Mouse (Mus musculus): ENCODE measurements at regions not wholly inside any gene's neighbourhood (a gene's known extent, or its start where the extent isn't known, plus 50 kb on each side); places are given as distances from the start of the nearest gene placed in this dataset.

DNA sequence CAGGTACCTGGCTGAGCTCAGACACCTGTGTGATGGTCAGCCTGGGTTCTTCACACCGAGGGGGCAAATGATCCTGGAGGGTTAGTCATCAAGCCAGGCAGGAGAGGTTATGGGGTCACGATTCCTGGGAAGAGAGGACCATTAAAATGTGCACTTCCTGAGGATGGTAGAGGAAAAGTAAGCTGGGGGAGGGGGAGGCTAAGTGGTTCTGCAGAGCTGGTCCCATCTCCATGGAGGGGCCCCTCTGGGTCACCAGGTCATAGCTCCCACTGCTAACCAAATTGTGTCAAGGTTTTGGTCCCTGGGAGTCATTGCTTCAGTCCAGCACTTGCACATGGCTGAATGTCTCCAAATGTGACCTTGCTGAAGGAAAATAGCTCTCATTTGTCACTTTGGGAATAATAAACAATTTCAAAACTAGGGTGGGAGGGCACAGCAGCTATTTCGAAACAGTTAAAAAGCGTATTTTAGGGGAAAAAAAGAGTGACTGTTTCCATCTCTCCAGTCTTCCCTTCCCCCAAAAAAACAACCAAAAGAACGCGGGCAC, 395.5 kb downstream of the Wdr11 start:
- Histone ChIP-seq H3K9me3 (no peaks in the 10 kb centered on the region), H3K27ac (no peak overlapping the region; the same call in 1 of the 2 replicates), H3K4me3 (no peak overlapping the region), H3K27me3 (ENCODE audit: insufficient read depth, poor library complexity, severe bottlenecking) (no peaks in the 10 kb centered on the region), H3K4me1 (peaks cover 59% of the 10 kb centered on the region), H3K36me3 (no peaks in the 10 kb centered on the region)
- DNase-seq (ENCODE audit: low spot score) = no peak
- 56% methylated on average over 6 of the region's 6 CpGs for WGBS

DNA sequence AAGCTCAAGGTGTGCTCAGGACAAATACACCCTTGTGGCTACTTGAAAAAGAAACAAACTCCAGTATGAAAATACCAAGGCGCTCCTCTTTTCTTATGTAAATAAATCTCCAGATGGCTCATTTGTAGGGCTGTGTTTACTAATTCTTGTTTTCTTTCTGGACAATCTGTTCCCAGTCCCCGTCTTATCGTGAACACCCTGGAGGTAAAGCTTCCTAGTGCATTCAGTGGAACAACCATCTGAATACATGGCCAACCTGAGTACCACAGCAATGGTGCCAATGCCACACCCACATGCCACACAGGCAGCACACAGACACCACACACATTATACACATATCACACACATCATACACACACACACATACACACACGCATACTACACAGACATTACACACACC, 396.1 kb downstream of the Wdr11 start:
- 76% methylated on average over 4 of the region's 4 CpGs for WGBS

DNA sequence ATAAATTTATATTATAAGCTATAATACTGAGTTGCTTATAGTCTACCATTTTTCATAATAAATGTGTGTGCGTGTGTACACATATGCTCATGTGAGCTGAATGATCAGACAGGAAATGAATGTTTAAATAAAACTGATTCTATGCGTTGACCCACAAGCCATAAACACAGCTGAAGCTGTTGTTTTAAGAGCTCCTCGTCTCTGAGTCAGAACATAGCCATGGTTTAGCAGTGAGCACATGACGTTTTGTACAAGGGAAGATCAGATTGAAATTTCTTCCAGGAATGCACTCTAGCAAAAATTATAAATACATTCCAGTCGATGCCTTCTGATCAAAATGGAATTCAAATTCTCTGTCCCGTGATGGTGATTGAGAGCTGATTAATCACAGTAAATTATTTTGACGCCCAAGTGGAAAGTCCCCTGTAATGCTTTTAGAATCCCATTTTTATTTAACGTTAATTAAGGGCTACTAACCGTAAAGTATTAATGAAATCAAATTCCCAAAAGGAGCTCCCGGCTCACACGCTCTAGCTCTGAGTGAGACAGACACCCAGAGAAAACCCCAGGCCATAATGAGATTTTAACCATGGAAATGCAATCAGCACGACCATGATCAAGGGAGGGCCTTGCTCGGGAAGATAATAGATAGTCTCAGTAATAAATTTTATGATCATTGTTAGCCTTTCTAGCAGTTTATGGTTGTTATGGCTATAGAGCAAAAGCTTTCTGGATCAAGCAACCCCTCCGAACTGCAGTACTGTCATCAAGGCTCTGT, 402.0 kb downstream of the Wdr11 start:
- no peaks in the 10 kb centered on the region for H3K36me3 ChIP-seq
- WGBS = 81% methylated on average over 14 of the region's 14 CpGs
- no peak overlapping the region for H3K4me3 ChIP-seq
- no peaks in the 10 kb centered on the region for H3K9me3 ChIP-seq
- no peaks in the 10 kb centered on the region for H3K27me3 ChIP-seq (ENCODE audit: insufficient read depth, poor library complexity, severe bottlenecking)
- 0 out of 2 replicates have a peak, but pooled peaks cover 11% of the 10 kb centered on the region for H3K4me1 ChIP-seq
- no peak overlapping the region for H3K27ac ChIP-seq
- no peak for DNase-seq (ENCODE audit: low spot score)

More for the DNA sequence above, 396.1 kb downstream of the Wdr11 start:
- no peak overlapping the region for H3K27ac ChIP-seq
- no peaks in the 10 kb centered on the region for H3K9me3 ChIP-seq
- no peaks in the 10 kb centered on the region for H3K27me3 ChIP-seq (ENCODE audit: insufficient read depth, poor library complexity, severe bottlenecking)
- no peak for DNase-seq (ENCODE audit: low spot score)
- H3K36me3 ChIP-seq = no peaks in the 10 kb centered on the region
- peaks cover 54% of the 10 kb centered on the region for H3K4me1 ChIP-seq
- no peak overlapping the region for H3K4me3 ChIP-seq

DNA sequence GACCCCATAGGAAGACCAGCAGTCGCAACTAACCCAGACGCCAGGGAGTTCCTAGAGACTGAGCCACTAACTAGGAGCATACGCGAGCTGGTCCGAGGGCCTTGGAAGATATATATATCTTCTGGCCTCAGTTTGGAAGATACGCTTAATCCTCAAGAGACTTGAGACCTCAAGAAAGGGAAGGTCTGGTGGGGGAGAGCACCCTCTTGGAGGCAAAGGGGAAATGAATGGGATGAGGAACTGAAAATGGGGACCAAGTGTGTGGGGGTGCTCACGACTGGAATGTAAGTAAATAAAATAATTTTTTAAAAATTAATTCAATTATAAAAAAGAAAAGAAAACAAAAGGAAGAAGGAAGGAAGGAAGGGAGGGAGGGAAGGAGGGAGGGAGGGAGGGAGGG, 403.9 kb downstream of the Wdr11 start:
- Histone ChIP-seq H3K4me1 (peaks cover 18% of the 10 kb centered on the region; the same call in 1 of the 2 replicates), H3K4me3 (no peak overlapping the region), H3K27ac (no peak overlapping the region), H3K9me3 (no peaks in the 10 kb centered on the region), H3K27me3 (ENCODE audit: insufficient read depth, poor library complexity, severe bottlenecking) (no peaks in the 10 kb centered on the region), H3K36me3 (no peaks in the 10 kb centered on the region)
- 88% methylated on average over 7 of the region's 7 CpGs for WGBS
- no peak for DNase-seq (ENCODE audit: low spot score)

DNA sequence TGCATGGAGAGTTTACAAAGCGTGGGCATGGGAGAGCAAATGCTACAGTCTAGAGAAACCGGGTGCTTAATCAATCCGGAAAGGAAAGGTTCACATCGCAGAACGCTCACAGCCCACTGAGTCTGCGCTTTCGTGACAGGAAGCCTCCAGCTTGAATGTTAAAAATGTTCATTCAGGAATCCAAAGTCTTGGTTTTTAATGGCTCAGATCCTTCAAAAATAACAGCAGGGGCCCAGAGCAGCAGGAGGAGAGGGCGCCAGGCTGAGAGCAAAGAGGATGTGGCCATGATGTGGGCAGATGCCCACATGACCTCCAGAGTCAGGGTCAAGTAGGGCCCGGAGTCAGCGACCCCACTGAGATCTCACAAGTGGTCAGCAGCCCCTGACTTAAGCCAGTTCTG, 409.4 kb downstream of the Wdr11 start:
- Histone ChIP-seq H3K27ac (no peak overlapping the region), H3K9me3 (no peaks in the 10 kb centered on the region), H3K4me3 (no peak overlapping the region), H3K36me3 (no peaks in the 10 kb centered on the region), H3K27me3 (ENCODE audit: insufficient read depth, poor library complexity, severe bottlenecking) (no peaks in the 10 kb centered on the region), H3K4me1 (peaks cover 30% of the 10 kb centered on the region)
- DNase-seq (ENCODE audit: low spot score) = no peak
- WGBS = 52% methylated on average over 10 of the region's 10 CpGs

DNA sequence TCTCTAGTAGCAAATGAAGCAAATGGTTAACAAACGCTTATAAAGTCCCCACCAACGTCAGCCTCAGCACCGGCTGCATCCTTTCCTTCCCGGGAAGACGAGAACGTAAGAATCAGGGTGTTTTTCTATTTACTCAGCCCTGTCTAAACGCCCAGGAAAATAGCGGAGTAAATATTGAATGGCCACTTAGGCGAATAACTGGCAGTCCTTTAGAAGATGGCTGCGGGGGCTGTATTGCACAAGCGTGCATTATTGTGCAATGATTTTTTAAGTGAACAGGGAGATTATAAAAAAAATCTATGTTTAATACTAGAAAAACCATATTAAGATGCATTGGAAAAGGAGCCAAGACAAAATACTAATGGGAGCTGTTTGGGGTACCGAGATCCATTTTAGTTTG, 410.3 kb downstream of the Wdr11 start:
- Histone ChIP-seq H3K4me3 (no peak overlapping the region), H3K27me3 (ENCODE audit: insufficient read depth, poor library complexity, severe bottlenecking) (no peaks in the 10 kb centered on the region), H3K9me3 (no peaks in the 10 kb centered on the region), H3K36me3 (no peaks in the 10 kb centered on the region), H3K27ac (no peak overlapping the region), H3K4me1 (peaks cover 30% of the 10 kb centered on the region)
- WGBS = 76% methylated on average over 12 of the region's 12 CpGs
- no peak for DNase-seq (ENCODE audit: low spot score)

DNA sequence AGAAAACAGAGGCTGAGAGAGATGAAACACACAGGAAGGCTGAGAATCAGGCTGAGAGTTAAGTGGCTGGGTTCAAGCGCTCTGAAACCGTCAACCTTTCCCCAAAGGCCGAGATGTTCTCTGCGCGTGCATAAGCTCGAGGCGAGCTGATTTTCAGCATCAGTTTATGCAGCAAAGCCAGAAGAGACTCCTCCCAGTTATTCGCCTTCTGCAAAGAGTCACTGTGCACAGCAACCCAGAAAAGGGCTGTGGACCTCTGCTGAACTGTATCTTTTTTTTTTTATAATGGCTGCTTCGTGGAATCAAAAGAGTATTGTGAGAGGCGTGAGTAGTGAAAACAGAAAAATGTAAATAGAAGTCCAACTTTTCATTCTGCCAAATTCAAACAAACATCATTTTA, 413.7 kb downstream of the Wdr11 start:
- Histone ChIP-seq H3K27me3 (ENCODE audit: insufficient read depth, poor library complexity, severe bottlenecking) (no peaks in the 10 kb centered on the region), H3K4me3 (no peak overlapping the region), H3K36me3 (no peaks in the 10 kb centered on the region), H3K9me3 (no peaks in the 10 kb centered on the region), H3K27ac (0 out of 2 replicates have a peak overlapping the region, but pooled peaks have one; percentile 3), H3K4me1 (peaks cover 42% of the 10 kb centered on the region)
- DNase-seq (ENCODE audit: low spot score) = no peak
- WGBS = 51% methylated on average over 10 of the region's 10 CpGs

DNA sequence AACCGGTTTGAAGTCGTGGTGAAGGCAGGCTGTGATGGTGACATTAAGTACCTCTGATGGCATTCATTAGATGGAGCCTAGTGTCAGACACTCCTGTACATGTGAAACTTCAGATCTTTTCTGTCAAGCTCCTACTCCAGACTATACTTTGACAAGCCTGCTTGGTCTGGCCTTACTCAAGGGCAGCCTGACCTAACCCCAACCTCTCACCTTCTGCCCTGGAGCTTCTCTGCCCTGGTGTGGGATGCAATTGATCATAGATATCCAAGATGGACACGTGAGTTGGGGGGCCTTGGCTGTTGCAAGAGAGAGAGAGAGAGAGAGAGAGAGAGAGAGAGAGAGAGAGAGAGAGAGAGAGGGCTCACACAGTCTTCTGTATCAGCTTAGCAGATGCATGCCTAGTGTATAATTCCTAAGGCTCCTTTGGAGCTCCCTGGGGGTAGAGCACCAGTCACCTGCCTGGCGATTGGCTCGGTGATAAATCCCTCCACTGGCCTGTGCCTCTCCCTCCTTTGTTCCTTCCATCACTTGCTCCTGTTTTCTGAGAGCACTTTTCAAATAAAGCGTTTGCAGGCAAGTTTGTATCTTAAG, 416.4 kb downstream of the Wdr11 start:
- no peaks in the 10 kb centered on the region for H3K9me3 ChIP-seq
- H3K27ac ChIP-seq = no peak overlapping the region
- no peak overlapping the region for H3K4me3 ChIP-seq
- WGBS = 21% methylated on average over 6 of the region's 6 CpGs
- DNase-seq (ENCODE audit: low spot score) = no peak
- H3K27me3 ChIP-seq (ENCODE audit: insufficient read depth, poor library complexity, severe bottlenecking) = no peaks in the 10 kb centered on the region
- no peaks in the 10 kb centered on the region for H3K36me3 ChIP-seq
- H3K4me1 ChIP-seq = peaks cover 38% of the 10 kb centered on the region

DNA sequence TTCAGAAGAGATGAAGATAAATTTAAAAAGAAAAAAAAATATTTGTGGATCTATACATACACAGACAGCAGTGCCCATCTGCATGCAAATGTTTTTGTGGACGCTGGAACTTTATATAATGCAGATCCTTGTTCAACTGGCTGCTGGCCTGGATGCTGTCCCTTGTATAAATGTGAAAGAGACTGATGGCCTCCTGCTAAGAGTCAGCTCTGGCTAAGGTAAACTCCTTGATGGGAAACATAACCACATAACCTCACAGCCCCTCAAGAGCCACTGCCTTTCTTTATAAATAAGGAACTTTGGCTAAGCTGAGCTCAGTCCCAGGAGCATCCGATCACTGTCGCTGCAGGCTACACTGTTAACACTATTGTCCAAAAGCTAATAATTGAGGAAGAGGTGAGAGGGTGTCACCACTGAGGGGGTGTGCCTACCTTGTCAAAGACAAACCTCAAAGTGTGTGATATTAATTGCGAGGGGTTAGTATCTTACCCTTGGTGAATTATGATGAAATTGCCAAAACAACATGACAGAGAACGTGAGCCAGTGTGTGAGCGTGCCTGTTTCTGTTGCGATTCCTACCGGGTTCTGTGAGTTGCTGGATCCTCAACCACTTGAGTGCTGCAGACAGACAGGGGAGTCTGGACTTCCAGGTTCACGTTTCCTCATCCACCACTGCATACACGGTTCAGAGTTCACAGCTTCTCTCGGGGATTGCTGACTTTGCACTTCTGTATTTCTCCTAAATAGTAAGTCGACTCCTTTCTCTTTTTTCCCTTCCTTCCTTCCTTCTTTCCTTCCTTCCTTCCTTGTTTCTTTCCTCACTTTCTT, 417.1 kb downstream of the Wdr11 start:
- no peak overlapping the region for H3K27ac ChIP-seq
- WGBS = 48% methylated on average over 12 of the region's 12 CpGs
- peaks cover 36% of the 10 kb centered on the region for H3K4me1 ChIP-seq
- H3K4me3 ChIP-seq = no peak overlapping the region
- no peaks in the 10 kb centered on the region for H3K9me3 ChIP-seq
- H3K36me3 ChIP-seq = no peaks in the 10 kb centered on the region
- no peak for DNase-seq (ENCODE audit: low spot score)
- no peaks in the 10 kb centered on the region for H3K27me3 ChIP-seq (ENCODE audit: insufficient read depth, poor library complexity, severe bottlenecking)

DNA sequence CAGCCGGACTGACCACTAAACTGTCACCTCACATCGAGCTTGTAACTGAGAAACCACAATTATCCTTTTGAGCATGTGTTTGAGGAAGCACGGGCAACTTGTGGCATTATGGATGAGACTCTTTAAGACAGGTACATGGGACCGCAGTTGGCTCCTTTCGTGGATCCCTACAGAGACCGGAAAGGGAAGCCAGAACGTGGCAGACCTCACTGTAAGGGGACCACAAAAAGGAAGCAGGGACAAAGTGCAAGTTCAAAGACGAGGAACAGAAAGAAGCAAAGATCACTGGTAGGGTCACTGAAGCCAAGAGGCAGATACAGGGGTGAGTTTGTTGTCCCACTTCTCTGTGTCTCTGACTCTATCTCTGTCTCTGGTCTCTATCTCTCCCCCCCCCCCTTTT, 420.4 kb downstream of the Wdr11 start:
- H3K4me1 ChIP-seq = peaks cover 50% of the 10 kb centered on the region
- 64% methylated on average over 8 of the region's 8 CpGs for WGBS

DNA sequence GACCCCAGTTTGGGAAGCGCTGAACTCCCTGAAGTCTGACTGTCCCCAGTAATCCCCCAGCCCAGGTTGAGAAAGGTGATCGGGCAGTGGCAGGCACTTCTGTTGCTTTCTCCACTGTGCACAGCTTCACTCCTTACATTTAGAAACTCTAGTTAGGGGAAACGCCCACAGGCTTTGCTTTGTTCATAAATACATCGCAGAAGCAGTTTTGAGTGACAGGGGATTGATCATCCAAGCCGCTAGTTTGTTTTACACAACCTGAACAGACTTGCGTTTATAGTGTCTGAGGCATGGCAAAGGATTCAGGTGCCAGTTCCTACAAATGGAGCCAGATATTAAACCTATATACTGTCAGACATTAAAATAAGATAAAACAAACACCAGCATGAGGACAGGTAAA, 421.4 kb downstream of the Wdr11 start:
- no peaks in the 10 kb centered on the region for H3K9me3 ChIP-seq
- H3K4me1 ChIP-seq = peaks cover 39% of the 10 kb centered on the region
- no peak for DNase-seq (ENCODE audit: low spot score)
- no peaks in the 10 kb centered on the region for H3K36me3 ChIP-seq
- H3K27ac ChIP-seq = no peak overlapping the region
- no peaks in the 10 kb centered on the region for H3K27me3 ChIP-seq (ENCODE audit: insufficient read depth, poor library complexity, severe bottlenecking)
- WGBS = 87% methylated on average over 6 of the region's 6 CpGs
- no peak overlapping the region for H3K4me3 ChIP-seq

More for the DNA sequence above, 420.4 kb downstream of the Wdr11 start:
- no peaks in the 10 kb centered on the region for H3K36me3 ChIP-seq
- DNase-seq (ENCODE audit: low spot score) = peak; percentile 61
- H3K27me3 ChIP-seq (ENCODE audit: insufficient read depth, poor library complexity, severe bottlenecking) = no peaks in the 10 kb centered on the region
- peak overlapping the region; percentile 73; the same call in 1 of the 2 replicates for H3K27ac ChIP-seq
- H3K4me3 ChIP-seq = no peak overlapping the region
- H3K9me3 ChIP-seq = no peaks in the 10 kb centered on the region

DNA sequence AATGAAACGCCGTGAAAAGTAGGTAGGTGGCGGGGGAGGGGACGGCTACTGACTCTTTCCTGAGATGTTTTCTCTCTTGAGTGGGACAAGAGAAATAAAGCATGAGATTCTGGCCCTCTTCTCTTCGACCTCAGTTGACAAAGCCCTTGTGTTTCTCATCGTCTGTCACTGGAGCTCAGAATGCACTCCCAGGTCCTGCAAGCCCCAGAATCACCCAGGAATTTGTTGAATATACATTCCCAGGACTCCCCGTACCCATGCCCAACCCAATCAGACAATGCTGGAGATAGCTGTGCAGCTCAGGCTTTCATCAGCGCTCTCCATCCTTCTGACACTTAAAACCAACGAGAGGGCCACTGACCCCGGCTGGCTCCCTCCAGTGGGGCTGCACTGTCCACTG, 422.9 kb downstream of the Wdr11 start:
- peaks cover 41% of the 10 kb centered on the region for H3K4me1 ChIP-seq
- H3K36me3 ChIP-seq = no peaks in the 10 kb centered on the region
- no peak overlapping the region for H3K4me3 ChIP-seq
- H3K27ac ChIP-seq = peak overlapping the region; percentile 70
- H3K27me3 ChIP-seq (ENCODE audit: insufficient read depth, poor library complexity, severe bottlenecking) = no peaks in the 10 kb centered on the region
- WGBS = 34% methylated on average over 10 of the region's 10 CpGs
- H3K9me3 ChIP-seq = no peaks in the 10 kb centered on the region
- DNase-seq (ENCODE audit: low spot score) = no peak

All from heart, embryonic 10.5 days (tissue).